Mouse (Mus musculus) lung, postnatal 0 days (tissue): ENCODE measurements around the gene Stx16.

Experiments
- CTCF ChIP-seq: IDR thresholded peaks from 2 replicates; pipeline ENCODE4 v1.5.1; 2016; ENCODE audit warnings: antibody characterized with exemption, mild to moderate bottlenecking
- EP300 ChIP-seq: IDR thresholded peaks from 2 replicates; pipeline ENCODE4 v1.6.1; 2016; ENCODE audit warnings: antibody characterized with exemption, mild to moderate bottlenecking, control low read depth

DNA sequence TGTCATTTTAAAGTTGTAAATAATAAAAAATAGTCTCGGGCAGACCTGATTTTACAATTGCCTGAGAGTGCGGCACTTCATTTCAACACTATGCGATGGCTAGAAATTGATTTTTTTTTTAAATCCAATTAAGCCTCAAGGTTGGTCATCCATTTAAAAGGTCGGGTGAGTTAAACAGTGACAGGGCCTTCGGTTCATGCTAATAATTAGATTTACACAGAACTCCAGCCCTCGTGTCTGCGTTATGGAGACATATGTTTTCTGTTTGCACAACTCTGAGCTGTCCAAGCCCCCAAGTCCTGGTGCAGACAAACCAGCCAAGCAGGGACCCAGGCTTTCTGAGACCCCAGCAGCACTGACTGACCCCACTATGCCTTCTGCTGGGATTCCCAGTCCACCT, 26.3 kb downstream of the Stx16 start:
- no peak for TF ChIP-seq CTCF
- no peak for TF ChIP-seq EP300
